Mouse (Mus musculus) urinary bladder, postnatal 36 days (tissue): ENCODE measurements at regions not wholly inside any gene's neighbourhood (a gene's known extent, or its start where the extent isn't known, plus 50 kb on each side); places are given as distances from the start of the nearest gene placed in this dataset.
A peak's percentile ranks its signal among the peaks of the same experiment; 100 is the strongest.

Experiments
- DNase-seq, 2 experiments: peaks; one replicate each; pipeline ENCODE4 v3.0.0; 2022; ENCODE audit warnings: low spot score in 2 of 2, mixed read lengths in 1 of 2

DNA sequence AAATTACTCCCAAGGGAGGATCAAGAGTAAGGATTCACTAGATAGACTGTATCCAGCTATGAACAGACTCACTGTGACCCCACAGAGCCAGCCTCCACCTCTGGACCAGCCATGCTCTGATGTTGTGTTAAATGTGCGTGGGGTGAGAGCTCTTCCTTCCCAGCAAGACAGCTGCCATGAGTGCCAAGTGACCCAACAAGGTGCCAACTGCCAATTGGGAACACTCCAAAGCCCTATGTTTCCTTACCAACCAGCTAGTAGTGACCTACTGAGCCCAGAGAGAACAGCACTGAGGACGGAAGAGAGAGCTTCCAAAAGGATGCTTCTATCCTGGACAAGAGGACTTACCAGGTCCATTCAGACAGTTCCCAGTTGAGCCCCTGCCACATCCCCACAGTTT is 241.3 kb upstream of the Pabpc6 start:
- no peak for DNase-seq

DNA sequence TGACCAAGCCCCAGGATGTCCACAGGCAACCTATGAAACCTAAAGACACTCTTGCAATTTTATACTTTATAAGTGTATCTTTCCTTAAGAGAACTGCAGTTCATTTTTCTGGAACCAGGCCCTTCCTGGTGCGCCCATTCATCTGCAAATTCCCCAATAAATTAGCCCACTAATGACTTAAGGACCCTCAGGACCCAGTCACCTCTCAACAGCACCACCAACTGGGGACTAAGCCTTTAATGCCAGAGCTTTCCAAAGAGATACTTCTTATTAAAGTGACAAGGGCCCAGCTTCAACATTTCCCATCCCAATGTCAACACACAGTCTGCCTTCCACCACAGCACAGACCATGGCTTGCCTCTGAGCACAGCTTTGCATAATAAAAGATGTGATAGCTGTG is 237.6 kb upstream of the Pabpc6 start:
- no peak for DNase-seq

DNA sequence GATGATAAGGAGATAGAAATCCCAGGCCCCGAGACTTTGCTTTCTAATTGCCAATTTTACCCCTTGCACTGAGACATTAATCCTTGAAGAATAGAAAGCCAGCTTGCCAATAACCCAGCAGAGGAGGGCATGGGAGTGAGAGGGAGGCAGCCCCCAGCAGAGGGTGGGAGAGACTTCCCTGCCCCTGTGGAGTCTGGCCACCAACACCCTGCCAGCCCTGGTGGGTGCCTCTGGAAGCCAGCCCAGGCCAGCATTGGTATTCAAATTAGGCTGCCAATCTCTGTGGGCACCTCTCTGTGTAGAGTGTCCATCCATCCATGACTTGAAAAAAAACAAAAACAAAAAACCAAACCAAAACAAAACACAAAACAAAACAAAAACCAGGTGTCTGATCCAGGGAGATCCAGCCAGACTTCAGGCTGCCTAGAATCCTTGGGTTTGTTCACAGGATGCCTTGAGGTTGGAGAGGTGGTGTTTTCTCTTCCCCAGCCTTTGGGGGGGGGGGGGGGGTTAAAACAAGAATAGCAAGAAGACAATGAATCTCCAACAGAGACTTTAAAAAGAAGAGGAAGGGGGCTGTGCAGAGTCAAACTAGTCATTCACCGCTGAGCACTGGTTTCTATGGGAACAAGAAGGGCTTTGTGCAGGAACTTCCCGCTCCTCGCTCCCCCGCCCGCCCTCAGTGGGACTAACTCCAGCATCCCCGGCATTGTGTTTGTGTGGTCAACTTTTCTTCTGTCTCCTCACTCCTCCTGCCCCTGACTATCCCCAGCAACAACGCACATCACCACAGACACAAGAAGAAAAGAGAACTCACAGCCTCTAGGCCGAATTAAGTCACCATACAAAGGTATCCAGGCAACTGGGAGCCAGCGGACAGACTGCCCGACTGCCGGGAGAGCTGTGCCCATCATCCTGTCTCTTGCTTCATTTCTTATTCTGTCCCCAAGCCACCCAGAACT is 236.3 kb upstream of the Pabpc6 start:
- DNase-seq, result no peak

DNA sequence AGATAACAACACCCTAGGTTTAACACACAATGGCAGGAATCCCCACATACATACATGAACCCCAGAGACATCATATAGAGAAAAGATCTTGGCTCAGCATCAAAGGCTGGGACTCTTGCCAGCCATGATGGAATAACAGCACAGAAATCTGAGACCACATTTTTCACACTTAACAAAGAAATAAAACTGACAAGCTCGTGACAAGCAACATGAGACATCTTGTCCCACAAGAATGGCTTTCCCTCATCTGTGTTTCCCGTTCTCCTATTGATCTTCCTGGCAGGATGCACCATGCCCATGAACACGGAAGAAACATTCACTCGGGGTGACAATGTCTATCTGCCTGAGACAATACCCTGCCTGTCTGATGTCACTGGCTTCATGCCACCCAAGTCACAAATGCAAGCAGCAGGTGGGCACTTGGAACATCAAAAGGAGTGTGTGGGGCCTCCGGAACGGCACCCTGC is 235.0 kb upstream of the Pabpc6 start:
- DNase-seq, result no peak

DNA sequence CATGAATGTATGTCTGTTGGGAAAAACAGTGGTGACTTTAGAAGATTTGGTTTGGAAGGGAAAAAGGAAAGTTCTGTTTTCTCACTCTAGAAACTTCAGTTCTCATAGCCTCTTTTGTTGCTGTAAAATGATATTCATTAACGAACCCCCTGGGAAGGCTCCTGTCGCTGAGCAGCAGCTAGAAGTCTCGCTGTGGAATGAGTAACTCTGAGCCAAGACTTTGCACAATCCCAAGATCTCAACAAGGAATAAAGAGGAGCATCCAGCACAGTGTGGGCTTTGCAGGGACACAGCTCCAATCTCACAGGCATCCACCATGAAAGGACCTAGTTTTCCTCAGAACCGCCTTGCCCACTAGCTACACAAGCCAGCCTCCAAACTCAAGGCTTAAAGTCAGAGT is 233.8 kb upstream of the Pabpc6 start:
- DNase-seq, result no peak

DNA sequence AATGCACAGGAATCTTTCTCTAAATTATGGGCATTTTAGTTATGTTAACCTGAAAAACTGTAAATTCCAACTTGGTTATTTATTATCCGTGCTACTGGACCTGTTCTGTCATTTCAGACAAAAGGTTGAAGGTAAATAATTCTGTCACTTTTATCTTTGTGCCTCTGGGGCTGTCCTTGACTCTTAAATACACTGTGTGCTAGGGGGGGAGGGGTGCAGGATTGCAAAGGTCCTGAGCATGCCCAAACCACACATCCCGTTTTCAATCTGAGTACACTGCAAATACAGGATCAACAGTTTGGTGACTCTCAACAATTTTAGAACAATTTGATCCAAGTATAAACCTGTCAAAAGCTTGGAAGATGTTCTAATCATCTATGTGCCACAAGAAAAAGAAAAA is 227.4 kb upstream of the Pabpc6 start:
- no peak for DNase-seq

DNA sequence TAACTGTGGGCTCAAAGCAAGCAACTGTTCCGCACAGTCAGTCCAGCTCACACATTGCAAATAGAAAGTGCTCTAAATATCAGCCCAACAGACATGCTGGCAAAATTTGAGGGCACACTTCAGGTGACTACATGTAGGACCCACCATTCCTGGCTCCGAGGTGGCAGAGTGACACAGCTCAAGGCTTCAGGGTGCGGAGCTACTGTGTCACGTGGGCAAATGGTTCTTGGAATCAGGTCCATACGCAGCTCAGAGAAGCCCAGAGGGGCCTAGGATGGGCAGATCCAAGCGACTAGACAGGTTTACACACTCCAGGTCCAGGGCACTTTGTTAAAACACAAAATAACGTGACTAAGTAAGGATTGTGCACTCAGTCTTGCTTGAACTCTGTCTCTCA is 226.2 kb upstream of the Pabpc6 start:
- no peak for DNase-seq

DNA sequence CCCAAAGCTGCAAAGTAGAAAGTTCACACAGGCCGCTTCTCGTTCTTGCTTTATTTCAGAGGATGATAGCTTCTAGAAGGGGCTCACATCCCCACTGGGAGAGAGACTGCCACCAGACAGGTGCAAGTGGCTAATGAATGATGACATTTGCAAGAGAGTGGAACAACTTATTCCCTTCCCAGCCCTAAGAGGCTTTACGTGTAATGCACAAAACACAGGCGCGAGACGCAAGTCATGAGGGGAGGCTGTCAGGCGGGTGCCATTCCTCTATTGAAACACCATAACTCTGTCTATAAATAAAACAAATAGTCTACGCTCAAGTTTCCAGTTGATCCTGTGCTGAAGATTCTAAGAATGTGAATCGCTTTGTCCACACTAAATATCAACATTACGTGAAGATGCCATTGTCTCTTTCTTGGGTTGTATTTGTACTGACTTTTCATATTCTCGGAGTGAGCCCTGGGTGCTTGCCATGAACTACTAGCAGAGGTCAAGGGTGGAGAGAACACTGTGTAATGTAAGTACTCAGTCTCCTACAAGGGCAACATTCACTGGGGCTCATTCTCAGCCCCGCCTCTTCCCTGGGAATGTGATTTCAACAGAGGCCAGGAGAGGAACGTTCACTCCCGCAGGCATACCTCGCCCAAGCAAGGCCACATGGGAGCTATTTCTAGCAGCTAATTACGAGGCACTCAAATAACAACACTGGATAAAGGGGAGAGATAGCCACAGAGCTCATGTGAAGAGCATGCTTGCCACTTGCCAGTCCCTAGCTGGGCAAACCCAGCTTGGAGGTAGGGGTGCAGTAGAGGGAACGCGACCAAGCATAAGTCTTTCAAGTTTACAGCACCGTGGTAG is 225.5 kb upstream of the Pabpc6 start:
- DNase-seq, result peak; percentile 10 to 61

DNA sequence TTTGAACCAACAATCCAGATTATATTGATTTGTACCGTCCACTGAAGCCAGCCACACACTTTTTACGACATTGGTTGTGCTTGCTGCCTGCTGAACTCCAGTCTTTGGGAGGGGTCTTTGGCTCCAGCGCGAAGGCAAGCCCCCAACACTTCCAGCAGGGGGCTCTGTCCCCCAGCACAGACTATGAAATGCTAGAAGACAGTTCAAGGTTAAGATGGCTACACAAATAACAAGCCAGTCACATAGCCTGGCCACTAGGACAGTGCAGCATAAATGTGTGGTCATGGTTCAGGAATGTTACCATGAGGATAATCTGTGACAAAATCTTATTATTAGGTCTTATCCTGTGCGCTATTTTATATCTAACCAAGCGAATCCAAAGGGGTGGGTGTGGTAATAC is 224.4 kb upstream of the Pabpc6 start:
- DNase-seq, result no peak

DNA sequence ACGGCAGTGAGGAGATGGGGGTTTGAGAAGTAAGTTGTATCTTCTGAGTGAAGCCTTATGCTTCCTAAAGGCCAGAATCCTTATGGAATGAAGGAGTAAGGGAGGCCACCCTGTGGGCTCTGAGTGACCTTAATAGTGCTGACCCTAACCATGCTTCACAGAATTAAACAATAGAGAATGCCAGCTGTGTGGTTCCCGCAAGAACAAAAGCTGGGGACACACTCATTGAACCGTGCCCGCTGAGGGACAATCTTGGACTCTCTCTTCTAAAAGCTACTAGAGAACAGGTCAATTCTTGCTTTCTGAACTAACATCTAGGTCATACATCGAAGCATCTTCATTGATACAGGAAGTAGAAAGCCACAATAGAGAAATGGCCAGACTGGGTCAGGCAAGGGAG is 223.3 kb upstream of the Pabpc6 start:
- no peak for DNase-seq

DNA sequence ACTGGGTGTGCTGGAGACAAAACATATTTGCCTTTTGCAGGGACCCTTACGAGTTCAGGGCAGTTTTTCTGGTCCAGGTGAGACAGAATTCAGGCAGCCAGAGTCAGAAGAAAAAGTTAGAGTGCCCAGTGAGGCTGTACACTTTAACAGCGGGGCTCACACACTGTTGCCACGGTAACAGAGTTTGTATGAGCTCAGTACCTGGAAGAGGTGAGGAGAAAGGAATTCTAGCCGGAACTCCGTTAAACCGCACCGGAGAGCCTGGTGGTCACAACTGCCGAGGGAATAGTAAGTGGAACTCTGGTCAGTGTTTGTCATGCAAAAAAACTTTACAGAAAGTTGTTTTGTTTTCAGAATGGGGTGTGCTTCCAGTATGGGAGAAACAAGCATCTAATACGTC is 222.6 kb upstream of the Pabpc6 start:
- DNase-seq, result no peak

DNA sequence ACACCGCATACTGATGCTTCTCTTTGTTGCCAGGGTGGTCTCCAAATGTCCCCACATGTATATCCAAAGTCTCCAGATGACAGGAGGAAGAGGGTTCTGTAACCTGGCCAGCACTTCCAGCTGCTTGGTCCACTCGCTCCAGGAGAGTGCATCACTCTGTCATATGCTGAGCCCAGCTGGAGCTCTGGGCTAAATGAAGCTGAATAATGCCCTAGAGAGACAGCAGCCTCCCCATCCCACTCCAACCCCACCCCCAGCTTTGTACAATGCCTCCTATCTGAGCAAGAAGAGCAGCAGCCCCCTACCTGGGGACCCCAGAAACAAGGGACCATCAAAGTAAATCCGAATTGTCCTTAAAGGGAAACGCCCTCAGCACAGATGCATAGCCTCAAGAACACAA is 219.0 kb upstream of the Pabpc6 start:
- DNase-seq, result no peak

DNA sequence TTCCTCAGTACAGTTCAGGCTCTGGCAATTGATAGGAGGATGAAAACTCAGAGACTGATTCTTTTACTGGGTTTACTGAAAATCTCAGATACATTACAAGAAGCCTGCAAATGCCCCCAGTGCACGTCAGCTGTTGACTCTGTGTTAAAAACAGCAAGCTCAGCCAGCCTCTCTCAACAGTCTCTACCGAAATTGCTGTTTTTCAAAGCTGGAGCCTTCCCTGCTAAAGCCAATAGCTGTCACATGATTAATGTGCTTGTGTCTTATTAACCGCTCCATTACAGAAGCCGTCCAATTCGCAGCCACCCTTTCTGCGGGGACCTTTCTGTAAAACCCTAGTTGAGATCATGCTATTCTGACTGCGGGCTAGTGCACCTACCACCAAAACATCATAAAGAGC is 215.6 kb upstream of the Pabpc6 start:
- no peak for DNase-seq

DNA sequence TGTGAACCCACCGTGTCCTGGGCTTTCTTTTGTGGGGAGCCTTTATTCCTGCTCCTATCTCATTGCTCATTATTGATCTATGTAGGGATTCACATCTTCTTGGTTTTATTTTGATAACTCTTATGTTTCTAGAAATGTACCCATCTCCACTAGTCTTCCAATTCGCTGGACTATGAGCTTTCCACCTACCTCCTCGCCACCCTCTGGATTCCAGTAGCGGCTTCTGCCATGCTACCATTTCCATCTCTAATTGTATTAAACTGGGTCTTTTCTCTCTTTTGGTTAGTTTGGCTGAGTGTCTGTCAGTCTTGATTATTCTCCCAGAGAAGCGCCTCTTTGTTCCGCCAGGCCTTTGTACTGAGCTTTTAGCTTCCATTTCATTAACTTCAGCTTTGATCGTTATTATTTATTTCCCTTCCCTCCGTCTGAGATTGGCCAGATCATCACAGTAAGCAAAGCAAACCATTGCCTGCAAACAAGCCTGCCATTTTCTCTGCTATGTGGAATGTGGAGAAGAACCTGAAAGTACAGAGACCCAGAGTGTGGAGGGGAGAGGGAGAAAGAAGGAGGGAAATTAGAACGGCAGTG is 213.2 kb upstream of the Pabpc6 start:
- DNase-seq, result no peak

DNA sequence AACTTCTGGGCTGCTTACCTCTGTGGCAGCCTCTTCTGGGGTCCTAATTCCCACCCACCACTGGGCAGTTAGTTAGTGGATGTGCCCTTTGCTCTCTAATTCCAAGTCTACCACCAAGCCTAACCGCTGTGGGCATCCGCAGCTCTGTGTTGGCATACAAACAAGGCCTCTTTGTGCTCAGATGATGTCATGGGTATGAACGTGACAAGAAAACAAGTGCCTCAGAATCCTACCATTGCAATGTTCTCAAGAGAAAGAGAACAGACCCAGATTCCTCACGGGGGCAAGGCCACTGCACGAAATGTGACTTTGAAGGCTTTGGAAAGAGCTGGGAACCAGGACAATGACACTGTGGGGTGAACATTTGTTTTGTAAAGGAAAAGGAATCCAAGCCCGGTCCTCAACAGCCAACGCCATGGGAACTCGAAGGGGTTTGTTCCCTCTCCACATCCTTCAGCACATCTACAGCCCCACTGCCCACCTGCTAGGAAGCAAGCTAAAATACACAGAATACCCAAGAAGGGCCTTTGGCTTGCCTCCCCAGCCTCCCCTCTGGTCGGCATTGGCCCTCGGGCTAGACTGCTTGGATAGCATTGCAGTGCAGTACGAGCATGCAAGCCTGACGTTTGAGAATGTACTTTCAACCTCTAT is 210.2 kb upstream of the Pabpc6 start:
- no peak for DNase-seq

DNA sequence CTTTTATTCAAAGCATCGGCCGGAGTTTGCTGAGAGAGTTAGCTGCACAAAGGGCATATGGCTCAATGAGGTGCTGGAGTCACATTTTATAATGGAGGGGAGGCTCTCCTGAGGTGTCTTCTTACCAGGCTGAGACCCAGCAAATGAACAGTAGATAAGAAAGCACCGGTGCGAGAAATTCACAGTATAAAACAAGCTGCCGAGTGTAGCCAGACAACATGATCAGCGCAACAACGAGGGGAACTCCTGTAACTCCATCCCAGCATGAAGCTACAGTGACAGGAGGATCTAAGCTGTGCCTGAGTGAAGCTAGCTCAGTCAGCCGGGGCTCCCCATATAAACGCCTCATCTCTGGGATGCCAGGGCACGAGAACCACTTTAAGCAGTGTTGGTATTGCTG is 204.2 kb upstream of the Pabpc6 start:
- DNase-seq, result no peak

DNA sequence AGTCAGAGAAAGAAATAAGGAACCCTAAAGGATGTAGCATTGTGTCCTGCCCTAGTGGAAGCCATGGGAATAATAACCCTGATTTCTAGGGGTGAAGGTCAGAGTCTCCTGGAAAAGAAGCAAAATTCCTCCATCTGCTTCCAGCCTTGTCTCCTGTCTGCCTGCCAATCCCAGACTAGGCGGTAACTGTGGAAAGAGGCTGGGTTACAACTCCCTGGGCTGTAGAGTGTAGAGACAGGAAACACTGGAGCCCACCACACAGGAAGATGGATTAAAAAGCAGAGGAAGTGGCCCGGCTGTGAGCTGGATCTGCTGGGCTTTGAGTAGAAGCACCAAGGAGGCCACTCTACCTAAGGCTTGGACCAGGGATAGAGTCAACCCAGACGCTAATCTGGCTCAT is 200.7 kb upstream of the Pabpc6 start:
- no peak for DNase-seq

DNA sequence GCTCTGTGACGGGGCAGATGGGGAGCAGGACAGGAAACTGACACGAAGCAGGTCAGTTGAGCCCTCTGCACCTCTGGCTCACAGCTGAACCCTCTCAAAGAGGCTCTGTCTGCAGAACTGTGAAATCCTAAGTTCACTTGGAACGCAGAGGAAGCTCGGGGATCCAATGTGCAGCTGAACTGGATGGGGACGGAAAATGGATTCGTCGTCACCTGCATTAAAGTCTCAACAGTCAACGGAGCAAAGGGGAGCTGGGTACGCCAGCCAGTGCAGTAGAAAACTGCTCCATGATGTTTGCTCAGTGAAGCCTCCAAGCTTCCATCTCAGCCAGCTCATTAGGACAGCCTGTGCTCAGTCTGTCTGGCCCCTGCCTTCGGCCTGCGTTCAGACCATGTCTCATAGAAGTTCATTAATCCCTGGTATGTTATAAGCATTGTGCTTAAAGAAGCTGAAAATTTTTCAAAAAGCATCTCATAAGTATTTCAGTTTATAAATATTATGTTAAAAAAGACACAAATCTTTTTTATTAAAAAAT is 199.3 kb upstream of the Pabpc6 start:
- DNase-seq, result no peak

DNA sequence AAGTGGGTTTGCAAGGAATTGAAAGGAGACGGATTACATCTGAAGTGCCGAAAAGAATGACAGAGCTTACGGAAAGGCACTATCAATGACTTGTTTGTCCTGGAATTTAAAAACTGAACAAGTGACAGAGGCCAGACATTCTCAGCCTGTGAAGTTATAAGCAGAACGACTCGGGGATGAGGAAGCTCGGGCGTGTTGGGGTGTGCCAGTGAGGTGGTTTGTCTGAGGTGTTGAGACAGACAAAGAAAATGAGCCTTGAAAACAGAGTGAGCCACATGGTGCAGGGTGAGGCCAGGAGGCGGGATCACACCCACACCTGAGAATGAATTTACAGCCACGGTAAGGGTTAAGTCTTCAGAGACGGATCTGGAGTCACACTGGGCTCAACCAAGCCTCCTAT is 194.7 kb upstream of the Pabpc6 start:
- no peak for DNase-seq

DNA sequence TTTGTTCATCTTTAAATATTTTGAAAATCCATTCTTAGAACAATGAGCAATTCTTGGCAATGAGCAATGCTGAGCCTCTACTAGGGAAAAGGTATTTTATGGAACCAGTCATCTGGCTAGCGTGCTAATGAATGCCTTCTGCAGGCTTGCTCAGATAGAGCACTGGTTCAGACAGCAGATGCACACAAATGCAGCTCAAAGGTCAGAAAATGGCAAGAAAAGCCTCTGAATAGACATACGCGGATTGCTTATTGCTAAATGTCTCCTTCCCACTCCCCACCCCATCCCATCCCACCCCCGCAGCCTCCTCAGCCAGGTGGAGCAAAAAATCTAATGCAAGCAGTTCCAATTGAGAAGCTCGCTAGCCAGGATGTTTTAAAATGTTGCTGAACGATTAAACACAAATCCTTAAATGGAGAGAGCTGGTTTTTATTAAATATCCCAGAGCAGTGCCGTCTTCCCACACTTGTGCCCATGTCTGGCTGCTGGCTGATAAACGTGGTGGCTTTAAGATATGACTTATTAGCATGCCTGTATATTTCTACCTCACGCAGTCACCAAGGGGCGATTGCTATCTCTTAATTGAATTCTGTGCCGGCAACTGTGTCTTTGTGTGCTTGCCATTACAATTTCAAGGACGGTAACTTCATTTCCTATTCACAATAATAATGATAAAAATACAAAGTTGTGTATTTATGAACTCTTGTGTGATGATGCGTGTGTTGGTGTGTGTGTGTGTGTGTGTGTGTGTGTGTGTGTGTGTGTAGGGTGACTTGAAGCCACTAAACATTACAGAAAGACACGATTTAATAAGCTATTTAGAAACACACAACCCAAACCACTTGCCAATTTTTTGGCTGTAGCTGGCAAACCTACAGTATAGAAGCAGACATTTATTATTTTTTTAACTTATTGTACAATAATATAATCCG is 192.7 kb upstream of the Pabpc6 start:
- no peak for DNase-seq

DNA sequence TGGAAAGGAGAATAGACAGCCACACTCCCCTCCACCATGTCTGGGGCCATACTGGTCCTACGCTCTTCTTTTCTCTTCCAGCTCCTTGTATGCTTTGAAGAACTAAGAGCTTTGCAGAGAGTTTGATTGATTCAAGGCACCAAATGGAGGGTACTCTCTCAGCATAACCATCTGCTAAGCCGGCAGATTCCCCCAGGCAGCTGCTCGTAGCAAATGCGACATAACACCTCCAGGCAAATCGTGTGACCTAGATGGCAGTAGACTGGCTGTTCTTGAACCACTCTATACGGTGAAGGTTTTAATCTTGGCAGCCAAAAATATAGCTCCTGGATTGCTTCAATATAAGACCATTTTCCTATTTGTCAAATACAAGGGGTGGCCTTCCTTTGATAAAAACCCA is 191.8 kb upstream of the Pabpc6 start:
- DNase-seq, result no peak
